Mouse (Mus musculus) liver, embryonic 14.5 days (tissue): ENCODE measurements around the gene Hmcn1. TPM values are rescaled to one million over a fixed set of nuclear protein-coding genes. Genes with fewer than 3 reads are reported as not detected.

ENCODE experiments used
- ATAC-seq: fragments of 200-750 bp; cut with Nextera tagmentation; 2 replicates; pipeline ENCODE4 v1.8.0; 2017; ENCODE audit warnings: moderate number of reproducible peaks, mild to moderate bottlenecking, moderate library complexity; ENCODE audit not compliant: insufficient read depth
- DNase-seq, 3 experiments: peaks; one replicate each; pipeline ENCODE4 v3.0.0-alpha.2; 2012 to 2013; ENCODE audit warnings: low read depth in 3 of 3, low spot score in 3 of 3
- H3K27ac ChIP-seq: fragments of 300-500 bp; sonication (generic); 2 replicates; pipeline ENCODE4 v1.5.1; 2014; ENCODE audit warnings: moderate library complexity, mild to moderate bottlenecking, control low read depth, inconsistent platforms
- H3K27me3 ChIP-seq: fragments of 300-500 bp; sonication (generic); 2 replicates; pipeline ENCODE4 v1.6.1; 2014; ENCODE audit warnings: mild to moderate bottlenecking, low read length, moderate library complexity; ENCODE audit not compliant: control insufficient read depth, insufficient read depth
- H3K36me3 ChIP-seq: fragments of 300-500 bp; sonication (generic); replicated peaks from 2 replicates; pipeline ENCODE4 v1.6.1; 2014; ENCODE audit warnings: low read depth; ENCODE audit not compliant: control insufficient read depth, insufficient read depth
- H3K4me1 ChIP-seq, 2 experiments: fragments of 200-500 bp in 1 of 2; fragments of 300-500 bp in 1 of 2; sonication (generic) in 1 of 2; replicated peaks; 2 replicates each; pipeline ENCODE4 v1.6.1; 2012 to 2014; ENCODE audit warnings: antibody characterized with exemption in 1 of 2, inconsistent platforms in 1 of 2, low read length in 1 of 2; ENCODE audit not compliant: control insufficient read depth in 2 of 2, insufficient read depth in 2 of 2
- H3K4me2 ChIP-seq: fragments of 300-500 bp; sonication (generic); 2 replicates; pipeline ENCODE4 v1.6.1; 2014; ENCODE audit warnings: low read depth, mild to moderate bottlenecking, control low read depth, moderate library complexity
- H3K4me3 ChIP-seq, 2 experiments: fragments of 200-500 bp in 1 of 2; fragments of 300-500 bp in 1 of 2; sonication (generic) in 1 of 2; 2 replicates each; pipeline ENCODE4 v1.5.1; 2012 to 2014; ENCODE audit warnings: low read depth in 2 of 2, low read length in 2 of 2, mild to moderate bottlenecking in 2 of 2, control low read depth in 1 of 2, inconsistent platforms in 1 of 2, moderate library complexity in 1 of 2; ENCODE audit not compliant: insufficient read depth in 1 of 2
- H3K9ac ChIP-seq: fragments of 300-500 bp; sonication (generic); replicated peaks from 2 replicates; pipeline ENCODE4 v1.6.1; 2014; ENCODE audit warnings: mild to moderate bottlenecking, control low read depth, moderate library complexity
- H3K9me3 ChIP-seq: fragments of 300-500 bp; sonication (generic); 2 replicates; pipeline ENCODE4 v1.6.1; 2016; ENCODE audit warnings: low read length, mixed read lengths; ENCODE audit not compliant: control insufficient read depth
- CTCF ChIP-seq: IDR thresholded peaks from 2 replicates; pipeline ENCODE4 v1.5.1; 2016; ENCODE audit warnings: antibody characterized with exemption, low read depth, control low read depth
- EP300 ChIP-seq: IDR thresholded peaks from 2 replicates; pipeline ENCODE4 v1.6.1; 2016; ENCODE audit warnings: antibody characterized with exemption, low read depth
- WGBS: fragments of 180-500 bp; shearing (Covaris S2); extraction: QIAGEN DNeasy Blood & Tissue Kit; methylation state at CpG from one replicate; pipeline ENCODE4 v1.1.7; 2014; ENCODE audit not compliant: insufficient replicate concordance; 5-methylcytosine and 5-hydroxymethylcytosine counted together
- polyA plus RNA-seq, 2 experiments: library from polyadenylated mRNA; depleted of rRNA in 1 of 2; stranded (reverse) in 1 of 2; unstranded in 1 of 2; fragments of >200 nt; fragmentation: Nextera tagmentation in 1 of 2; extraction: Ambion mirVana in 1 of 2; gene quantifications; 2 replicates each; pipeline versions ENCODE4 v1.2.1 to v1.2.3; 2012 to 2014

Gene Hmcn1
- polyA plus RNA-seq, 2 experiments = 2.3 to 3.3 TPM

- 42% methylated on average over 2 of the region's 2 CpGs for WGBS
Observed at GRCm38 (mm10) chr1:150994612-150995011, 1.4 kb upstream of the Hmcn1 start.

GRCm38 (mm10) chr1:150992711-150993161 is 499 bp downstream of the Hmcn1 start:
- Histone ChIP-seq H3K27ac (no peak overlapping the region), H3K27me3 (peaks cover 8% of the 10 kb centered on the region), H3K36me3 (no peaks in the 10 kb centered on the region), H3K4me2 (peak overlapping the region; percentile 57), H3K4me1 (0 out of 4 replicates have a peak, but pooled peaks cover 0 to 5% of the 10 kb centered on the region in 2 experiments), H3K4me3 (peak overlapping the region; percentile 45 to 50), H3K9ac (no peak overlapping the region), H3K9me3 (no peaks in the 10 kb centered on the region)
- ATAC-seq (no peak), DNase-seq (no peak)
- WGBS = 1% methylated on average over 6 of the region's 6 CpGs
- no peak for TF ChIP-seq EP300
- no peak for TF ChIP-seq CTCF

More at GRCm38 (mm10) chr1:150994612-150995011, 1.4 kb upstream of the Hmcn1 start:
- no peaks in the 10 kb centered on the region for H3K36me3 ChIP-seq
- no peak for ATAC-seq
- no peak overlapping the region for H3K9ac ChIP-seq
- H3K27ac ChIP-seq = no peak overlapping the region
- 0 out of 4 replicates have a peak, but pooled peaks cover 0 to 5% of the 10 kb centered on the region in 2 experiments for H3K4me1 ChIP-seq
- H3K27me3 ChIP-seq = peaks cover 8% of the 10 kb centered on the region
- no peak for DNase-seq
- no peak overlapping the region for H3K4me2 ChIP-seq
- no peaks in the 10 kb centered on the region for H3K9me3 ChIP-seq
- no peak for TF ChIP-seq EP300
- no peak for TF ChIP-seq CTCF
- no peak overlapping the region for H3K4me3 ChIP-seq

- no peak for ATAC-seq
- DNase-seq = no peak
Observed at GRCm38 (mm10) chr1:150991745-150992554, 1.3 kb downstream of the Hmcn1 start.

GRCm38 (mm10) chr1:150984888-150985287 is 8.3 kb downstream of the Hmcn1 start:
- Histone ChIP-seq H3K9me3 (no peaks in the 10 kb centered on the region), H3K4me3 (no peak overlapping the region), H3K27ac (no peak overlapping the region), H3K4me2 (no peak overlapping the region), H3K9ac (no peak overlapping the region), H3K4me1 (no peaks in the 10 kb centered on the region), H3K36me3 (no peaks in the 10 kb centered on the region), H3K27me3 (no peaks in the 10 kb centered on the region)
- TF ChIP-seq CTCF (no peak), EP300 (no peak)
- WGBS = 48% methylated on average over 4 of the region's 4 CpGs
- ATAC-seq = no peak
- DNase-seq = no peak

More at GRCm38 (mm10) chr1:150991745-150992554, 1.3 kb downstream of the Hmcn1 start:
- no peak for TF ChIP-seq CTCF
- no peak for TF ChIP-seq EP300
- WGBS = 8% methylated on average over 10 of the region's 10 CpGs
- Histone ChIP-seq H3K9ac (no peak overlapping the region), H3K4me1 (0 out of 4 replicates have a peak, but pooled peaks cover 0 to 5% of the 10 kb centered on the region in 2 experiments), H3K9me3 (no peaks in the 10 kb centered on the region), H3K4me2 (peak overlapping the region; percentile 57), H3K27me3 (peaks cover 8% of the 10 kb centered on the region), H3K27ac (no peak overlapping the region), H3K36me3 (no peaks in the 10 kb centered on the region), H3K4me3 (peak overlapping the region; percentile 36 to 41)

GRCm38 (mm10) chr1:150984092-150984503 is 9.1 kb downstream of the Hmcn1 start:
- no peaks in the 10 kb centered on the region for H3K36me3 ChIP-seq
- 60% methylated on average over 6 of the region's 6 CpGs for WGBS
- ATAC-seq = no peak
- no peaks in the 10 kb centered on the region for H3K4me1 ChIP-seq
- no peaks in the 10 kb centered on the region for H3K27me3 ChIP-seq
- no peak overlapping the region for H3K27ac ChIP-seq
- DNase-seq = no peak
- no peaks in the 10 kb centered on the region for H3K9me3 ChIP-seq
- H3K4me2 ChIP-seq = no peak overlapping the region
- TF ChIP-seq EP300 (no peak), CTCF (no peak)
- no peak overlapping the region for H3K4me3 ChIP-seq
- H3K9ac ChIP-seq = no peak overlapping the region
